Mouse (Mus musculus) liver, postnatal 0 days (tissue): ENCODE results near the gene 2310007B03Rik. TPM values are rescaled to one million over a fixed set of nuclear protein-coding genes. Genes with fewer than 3 reads are reported as not detected.
A peak's percentile ranks its signal among the peaks of the same experiment; 100 is the strongest.

ENCODE experiments used
- ATAC-seq: fragments of 200-750 bp; cut with Nextera tagmentation; 2 replicates; pipeline ENCODE4 v1.8.0; 2017; ENCODE audit warnings: mild to moderate bottlenecking, moderate library complexity
- DNase-seq: peaks from one replicate; pipeline ENCODE4 v3.0.0-alpha.2; 2016
- H3K27ac ChIP-seq: fragments of 300-500 bp; sonication (generic); 2 replicates; pipeline ENCODE4 v1.5.1; 2014; ENCODE audit warnings: antibody characterized with exemption, moderate library complexity, mild to moderate bottlenecking, low read depth
- H3K27me3 ChIP-seq: fragments of 300-500 bp; sonication (generic); 2 replicates; pipeline ENCODE4 v1.6.1; 2014; ENCODE audit warnings: low read length, control low read depth, mixed read lengths; ENCODE audit not compliant: insufficient read depth
- H3K36me3 ChIP-seq: fragments of 300-500 bp; sonication (generic); replicated peaks from 2 replicates; pipeline ENCODE4 v1.6.1; 2014; ENCODE audit warnings: mild to moderate bottlenecking, control low read depth, low read length, moderate library complexity, mixed read lengths; ENCODE audit not compliant: insufficient read depth
- H3K4me1 ChIP-seq: fragments of 300-500 bp; sonication (generic); 2 replicates; pipeline ENCODE4 v1.6.1; 2014; ENCODE audit warnings: antibody characterized with exemption, mild to moderate bottlenecking, control low read depth; ENCODE audit not compliant: insufficient read depth
- H3K4me2 ChIP-seq: fragments of 300-500 bp; sonication (generic); 2 replicates; pipeline ENCODE4 v1.6.1; 2014; ENCODE audit warnings: low read depth, mild to moderate bottlenecking, low read length, moderate library complexity, mixed read lengths
- H3K4me3 ChIP-seq: fragments of 300-500 bp; sonication (generic); 2 replicates; pipeline ENCODE4 v1.5.1; 2014; ENCODE audit warnings: low read depth, low read length
- H3K9ac ChIP-seq: fragments of 300-500 bp; sonication (generic); replicated peaks from 2 replicates; pipeline ENCODE4 v1.6.1; 2014; ENCODE audit warnings: mild to moderate bottlenecking, moderate library complexity
- H3K9me3 ChIP-seq: fragments of 300-500 bp; sonication (generic); 2 replicates; pipeline ENCODE4 v1.6.1; 2016; ENCODE audit warnings: mild to moderate bottlenecking, control low read depth, low read length, mixed read lengths
- CTCF ChIP-seq: sonication (generic); IDR thresholded peaks from 2 replicates; pipeline ENCODE4 v1.5.1; 2016; ENCODE audit warnings: antibody characterized with exemption, low read depth
- EP300 ChIP-seq: IDR thresholded peaks from 2 replicates; pipeline ENCODE4 v1.6.1; 2016; ENCODE audit warnings: antibody characterized with exemption, low read depth, mild to moderate bottlenecking
- WGBS: fragments of 180-500 bp; shearing (Covaris S2); extraction: QIAGEN DNeasy Blood & Tissue Kit; methylation state at CpG from one replicate; pipeline ENCODE4 v1.1.7; 2014; ENCODE audit not compliant: insufficient replicate concordance; 5-methylcytosine and 5-hydroxymethylcytosine counted together
- polyA plus RNA-seq: library from polyadenylated mRNA; unstranded; fragments of >200 nt; fragmentation: Nextera tagmentation; extraction: Ambion mirVana; gene quantifications from 2 replicates; pipeline ENCODE4 v1.2.1, GENCODE M21; 2015

Gene 2310007B03Rik
- polyA plus RNA-seq, 1 experiment from 2014 or later: 0.51 TPM

- H3K27ac ChIP-seq: no peak overlapping the region
- WGBS: 72% methylated on average over 10 of the region's 10 CpGs
- no peaks in the 10 kb centered on the region for H3K36me3 ChIP-seq
- no peak for TF ChIP-seq CTCF
- no peak for TF ChIP-seq EP300
- H3K4me1 ChIP-seq: peaks cover 5% of the 10 kb centered on the region
- no peak overlapping the region for H3K4me3 ChIP-seq
- ATAC-seq (no peak), DNase-seq (peak; percentile 11)
- no peaks in the 10 kb centered on the region for H3K27me3 ChIP-seq
- H3K9me3 ChIP-seq: no peaks in the 10 kb centered on the region
- H3K9ac ChIP-seq: no peak overlapping the region
- H3K4me2 ChIP-seq: no peak overlapping the region
Measured at GRCm38 (mm10) chr1:93130242-93130983, 30.3 kb downstream of the 2310007B03Rik start.

GRCm38 (mm10) chr1:93128710-93129349 lies 31.9 kb downstream of the 2310007B03Rik start:
- Histone ChIP-seq H3K27me3 (no peaks in the 10 kb centered on the region), H3K9ac (no peak overlapping the region), H3K36me3 (no peaks in the 10 kb centered on the region), H3K4me1 (peaks cover 16% of the 10 kb centered on the region), H3K4me2 (no peak overlapping the region), H3K9me3 (no peaks in the 10 kb centered on the region), H3K27ac (peak overlapping the region; percentile 25; the same call in 1 of the 2 replicates), H3K4me3 (no peak overlapping the region)
- WGBS: 31% methylated on average over 6 of the region's 6 CpGs
- DNase-seq (peak; percentile 73), ATAC-seq (peak; percentile 61)
- no peak for TF ChIP-seq EP300
- TF ChIP-seq CTCF: peak; percentile 78

- no peaks in the 10 kb centered on the region for H3K36me3 ChIP-seq
- no peak overlapping the region for H3K9ac ChIP-seq
- H3K4me1 ChIP-seq: peaks cover 20% of the 10 kb centered on the region
- WGBS: 55% methylated on average over 8 of the region's 8 CpGs
- DNase-seq (peak; percentile 61), ATAC-seq (peak; percentile 87)
- H3K9me3 ChIP-seq: no peaks in the 10 kb centered on the region
- H3K4me3 ChIP-seq: no peak overlapping the region
- H3K27me3 ChIP-seq: no peaks in the 10 kb centered on the region
- TF ChIP-seq CTCF (no peak), EP300 (no peak)
- no peak overlapping the region for H3K4me2 ChIP-seq
- H3K27ac ChIP-seq: peak overlapping the region; percentile 64; the same call in 1 of the 2 replicates
Measured at GRCm38 (mm10) chr1:93128209-93128608, 32.5 kb downstream of the 2310007B03Rik start.

- no peak for ATAC-seq
Measured at GRCm38 (mm10) chr1:93125256-93125655, 35.5 kb downstream of the 2310007B03Rik start.

GRCm38 (mm10) chr1:93124066-93124465 lies 36.7 kb downstream of the 2310007B03Rik start:
- Histone ChIP-seq H3K4me1 (peaks cover 18% of the 10 kb centered on the region), H3K4me2 (no peak overlapping the region), H3K27ac (no peak overlapping the region; the same call in 1 of the 2 replicates), H3K9ac (no peak overlapping the region), H3K4me3 (no peak overlapping the region), H3K9me3 (no peaks in the 10 kb centered on the region), H3K27me3 (no peaks in the 10 kb centered on the region), H3K36me3 (no peaks in the 10 kb centered on the region)
- TF ChIP-seq CTCF: no peak
- no peak for TF ChIP-seq EP300
- DNase-seq: no peak
- no peak for ATAC-seq
- 40% methylated on average over 8 of the region's 8 CpGs for WGBS

More at GRCm38 (mm10) chr1:93125256-93125655, 35.5 kb downstream of the 2310007B03Rik start:
- peaks cover 18% of the 10 kb centered on the region for H3K4me1 ChIP-seq
- H3K27me3 ChIP-seq: no peaks in the 10 kb centered on the region
- TF ChIP-seq EP300: no peak
- TF ChIP-seq CTCF: peak; percentile 47
- no peak overlapping the region; the same call in 1 of the 2 replicates for H3K4me2 ChIP-seq
- H3K9me3 ChIP-seq: no peaks in the 10 kb centered on the region
- no peaks in the 10 kb centered on the region for H3K36me3 ChIP-seq
- no peak overlapping the region for H3K4me3 ChIP-seq
- 37% methylated on average over 5 of the region's 5 CpGs for WGBS
- no peak overlapping the region for H3K27ac ChIP-seq
- peak; percentile 16 for DNase-seq
- H3K9ac ChIP-seq: no peak overlapping the region

GRCm38 (mm10) chr1:93123179-93123854 lies 37.4 kb downstream of the 2310007B03Rik start:
- H3K36me3 ChIP-seq: no peaks in the 10 kb centered on the region
- peak; percentile 60 for DNase-seq

More at GRCm38 (mm10) chr1:93123179-93123854, 37.4 kb downstream of the 2310007B03Rik start:
- Histone ChIP-seq H3K27ac (peak overlapping the region; percentile 25; the same call in 1 of the 2 replicates), H3K9me3 (no peaks in the 10 kb centered on the region), H3K27me3 (no peaks in the 10 kb centered on the region), H3K4me1 (peaks cover 18% of the 10 kb centered on the region), H3K4me3 (no peak overlapping the region), H3K9ac (no peak overlapping the region), H3K4me2 (no peak overlapping the region)
- peak; percentile 81 for ATAC-seq
- TF ChIP-seq EP300: no peak
- 61% methylated on average over 11 of the region's 11 CpGs for WGBS
